Mouse (Mus musculus) layer of hippocampus, postnatal 14 days (tissue): ENCODE data around the gene Scfd2. TPM values are rescaled to one million over a fixed set of nuclear protein-coding genes. Genes with fewer than 3 reads are reported as not detected.

Experiments
- DNase-seq, 2 experiments: peaks; one replicate each; pipeline ENCODE4 v3.0.0; 2021 to 2022; ENCODE audit warnings: low spot score in 2 of 2, mixed read lengths in 1 of 2
- total RNA-seq, 2 experiments: library from RNA; stranded (reverse); gene quantifications; 2 replicates each; pipeline ENCODE4 v1.2.3; 2021

Scfd2 gene
- total RNA-seq, 2 experiments from 2014 or later = 27.1 to 29.9 TPM

DNA sequence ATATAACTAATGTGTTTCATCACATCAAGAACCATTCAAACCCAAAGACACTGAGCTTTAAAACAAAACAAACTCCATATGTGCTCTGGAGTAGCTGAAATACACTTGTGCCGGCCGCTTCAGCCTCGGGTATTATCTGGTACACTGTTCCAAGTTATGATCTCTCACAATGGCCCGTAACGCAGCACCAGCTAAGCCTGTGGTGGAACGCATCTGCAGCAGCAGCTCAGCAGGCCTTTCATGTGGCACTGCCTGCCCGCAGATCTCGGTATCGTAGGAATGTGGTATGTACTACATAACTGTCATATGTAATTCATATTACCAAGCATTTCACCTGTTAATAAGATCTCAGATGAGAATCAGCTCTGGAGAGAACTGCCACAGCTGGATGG is 164.9 kb downstream of the Scfd2 start:
- DNase-seq = no peak

DNA sequence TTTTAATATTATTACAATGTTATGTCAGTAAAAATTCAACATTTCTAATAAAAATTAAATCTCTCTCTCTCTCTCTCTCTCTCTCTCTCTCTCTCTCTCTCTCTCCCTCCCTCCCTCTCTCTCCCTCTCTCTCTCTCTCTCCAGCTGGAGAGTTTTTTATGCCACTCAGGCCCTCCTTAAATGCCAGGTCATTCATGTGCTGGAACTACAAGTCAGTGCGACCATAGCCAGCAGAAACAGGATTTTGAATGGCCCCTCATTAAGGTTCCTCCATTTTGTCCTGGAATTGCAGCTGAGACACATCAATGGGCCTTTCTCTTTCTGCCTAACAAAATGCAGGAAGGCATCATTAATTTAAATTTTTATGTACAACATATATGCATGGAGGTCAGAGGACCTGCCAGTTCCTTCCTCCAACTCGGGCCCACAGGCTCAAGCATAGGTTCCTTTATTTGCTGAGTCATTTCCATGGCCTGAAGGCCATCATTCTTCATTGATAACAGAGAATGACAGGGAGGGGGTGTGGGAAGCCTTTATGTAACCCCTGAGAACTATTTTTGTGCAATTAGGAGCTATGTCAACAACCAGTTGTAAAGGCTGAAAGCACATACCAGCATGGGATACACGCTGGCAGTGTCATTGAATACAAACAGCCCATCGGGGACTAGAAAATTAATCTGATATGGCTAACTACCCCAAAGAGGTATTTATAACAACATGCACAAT is 165.4 kb downstream of the Scfd2 start:
- DNase-seq = no peak

DNA sequence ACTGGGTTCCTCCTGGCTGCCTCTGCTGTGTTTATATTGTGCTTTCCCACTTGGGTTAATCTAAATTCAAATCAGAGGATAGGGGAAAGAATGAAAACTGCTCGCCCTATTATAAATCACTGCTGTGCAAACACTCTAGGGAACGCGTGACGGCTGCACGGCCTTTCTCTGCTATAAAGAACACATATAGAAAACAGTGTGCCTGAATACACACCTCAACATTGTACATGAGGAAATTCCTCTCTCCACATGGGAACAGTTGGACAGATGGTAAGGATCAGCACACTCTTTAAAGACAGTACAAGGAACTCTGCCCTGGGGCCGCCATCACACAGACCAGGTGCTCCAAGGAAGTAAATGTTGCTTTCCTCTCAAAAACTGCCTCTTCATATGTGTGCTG is 166.2 kb downstream of the Scfd2 start:
- no peak for DNase-seq

DNA sequence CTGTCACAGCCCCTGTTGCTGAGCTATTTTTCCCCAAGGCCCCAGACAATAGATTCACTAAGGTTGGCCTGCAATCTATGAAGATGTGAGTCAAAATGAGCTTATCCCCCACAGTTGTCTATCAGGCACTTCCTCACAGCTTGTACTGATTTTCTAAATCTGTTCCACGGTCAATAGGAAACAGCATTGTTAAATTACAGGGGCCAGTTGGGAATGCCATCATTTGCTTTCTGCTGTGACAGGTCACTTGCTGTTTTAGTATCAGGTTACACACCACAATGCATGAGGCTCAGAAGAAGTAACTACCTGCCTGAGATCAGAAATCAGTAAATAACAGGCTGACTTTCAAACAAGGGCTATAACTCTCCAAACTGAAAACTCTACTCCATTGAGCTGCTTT is 168.3 kb downstream of the Scfd2 start:
- no peak for DNase-seq

DNA sequence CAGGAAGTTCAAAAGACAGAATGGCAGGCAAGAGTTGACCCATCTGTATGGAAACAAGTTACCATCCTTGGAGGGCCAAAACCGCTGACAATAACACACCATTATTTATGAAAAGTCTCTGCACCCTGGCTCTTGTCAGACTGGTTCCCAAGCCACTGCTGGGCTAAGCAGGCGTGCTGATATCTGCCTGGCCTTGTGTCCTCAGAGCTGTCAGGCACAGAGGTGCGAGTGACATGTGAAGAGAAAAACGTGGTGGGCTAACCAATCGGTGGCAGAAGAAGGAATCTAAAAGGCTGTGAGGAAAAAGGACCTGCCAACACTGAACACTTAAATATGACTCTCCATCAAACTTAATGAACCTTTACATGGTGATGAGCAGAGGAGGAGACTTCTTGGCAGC is 170.0 kb downstream of the Scfd2 start:
- DNase-seq = no peak

DNA sequence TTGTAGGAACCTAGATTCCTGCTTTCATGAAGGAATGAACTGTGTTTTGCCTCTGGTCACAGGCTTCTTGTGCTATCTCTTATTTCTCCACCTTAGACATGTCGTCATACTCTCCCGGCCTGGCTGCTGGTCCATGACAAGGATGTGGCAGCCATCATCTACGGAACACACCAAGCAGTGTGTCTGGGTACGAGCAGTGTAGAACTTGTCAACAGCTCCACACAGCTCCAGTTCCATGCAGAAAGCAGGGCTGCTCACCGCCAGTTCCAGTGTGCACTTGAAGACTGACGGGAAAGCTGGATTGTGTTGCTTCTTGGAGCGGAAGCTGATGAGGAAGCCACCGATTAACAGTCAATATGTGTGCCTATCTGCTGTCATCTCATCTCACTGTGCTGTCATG is 173.5 kb downstream of the Scfd2 start:
- DNase-seq = no peak

DNA sequence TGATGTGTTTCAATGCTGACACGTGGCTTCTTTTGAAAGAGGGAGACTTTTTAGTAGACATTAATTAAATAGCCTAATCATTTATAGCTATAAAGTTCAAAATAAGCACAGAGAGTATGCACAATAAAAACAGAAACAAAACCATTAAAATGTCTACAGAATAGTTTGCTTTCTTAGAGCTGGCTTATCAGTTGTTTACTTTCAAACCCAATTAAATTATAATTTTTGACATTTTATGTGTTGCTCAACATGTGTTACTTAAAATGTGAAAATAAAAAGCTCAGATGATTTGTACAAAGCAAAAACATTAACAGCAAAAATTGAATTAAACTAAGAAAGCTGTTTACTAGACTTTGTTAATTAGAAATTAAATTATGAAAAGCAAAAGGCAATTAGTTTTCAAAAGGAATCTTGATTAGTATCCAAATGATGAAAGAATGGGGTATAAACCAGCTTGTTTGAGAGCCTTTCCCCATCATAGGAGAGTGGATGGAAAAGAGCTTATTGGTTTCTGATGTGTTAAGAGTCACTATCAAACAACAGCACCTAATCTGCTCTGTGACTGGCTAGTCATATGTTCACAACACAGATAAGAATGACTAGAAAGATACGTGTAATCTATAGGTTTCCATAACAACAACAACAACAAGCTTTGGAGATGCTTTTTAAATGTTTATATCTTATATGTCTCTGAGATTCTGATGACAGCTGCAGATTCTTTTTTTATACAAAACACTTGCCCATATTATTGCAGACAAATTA is 176.0 kb downstream of the Scfd2 start:
- no peak for DNase-seq

DNA sequence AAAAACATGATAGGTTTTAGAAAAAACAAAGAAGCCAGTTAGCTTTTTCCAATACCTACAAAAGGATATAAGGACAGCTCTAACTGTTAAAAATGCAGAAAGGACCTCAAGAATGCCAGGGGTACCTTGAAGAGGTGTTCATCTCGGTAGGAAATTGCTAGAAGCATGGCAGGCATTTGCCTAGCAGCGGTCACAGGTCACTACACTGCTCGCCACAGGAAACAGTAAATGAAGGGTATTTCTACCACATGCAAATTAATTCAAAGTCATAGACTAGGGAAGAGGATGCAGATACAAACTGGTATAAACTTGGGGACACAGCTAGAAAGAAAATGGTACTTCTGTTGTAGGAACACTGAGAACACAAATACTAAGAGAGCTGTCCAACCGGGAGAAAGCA is 180.7 kb downstream of the Scfd2 start:
- DNase-seq = no peak

DNA sequence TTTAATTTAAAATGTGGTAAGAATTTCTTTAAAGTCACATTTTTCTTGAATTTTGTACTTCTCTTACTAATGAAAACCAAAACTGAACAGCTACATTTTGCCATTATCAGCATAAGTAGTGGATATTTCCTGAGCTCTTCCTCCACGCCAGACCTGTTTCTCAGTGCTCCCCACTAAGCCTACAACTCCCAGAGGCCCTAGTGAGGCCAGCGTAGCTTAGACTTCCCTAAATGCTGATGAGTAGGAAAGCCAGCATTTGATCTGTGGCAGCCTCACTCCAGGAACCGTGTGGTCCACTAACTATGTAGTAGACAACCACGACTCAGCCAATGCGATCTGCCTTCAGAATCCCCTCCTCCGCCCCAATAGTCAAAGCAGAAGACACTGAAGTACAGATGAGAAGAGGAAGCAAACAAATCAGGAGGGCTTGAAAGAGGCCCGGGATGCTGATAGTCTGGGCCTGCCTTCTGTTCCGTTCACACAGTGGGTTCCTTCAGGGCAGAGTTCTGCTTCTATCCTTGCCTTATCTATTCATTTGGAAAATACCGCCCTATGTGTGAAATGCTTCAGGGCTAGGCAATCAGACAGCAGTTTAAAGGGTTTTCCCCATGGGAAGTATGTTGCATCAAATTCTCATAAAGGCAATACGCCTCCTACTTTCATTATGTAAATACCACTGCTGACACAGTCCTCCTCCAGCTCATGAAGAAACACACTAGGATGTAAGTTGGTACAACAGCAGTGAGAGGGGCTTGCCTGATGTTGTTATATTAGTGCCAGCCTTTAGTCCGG is 183.3 kb downstream of the Scfd2 start:
- no peak for DNase-seq

DNA sequence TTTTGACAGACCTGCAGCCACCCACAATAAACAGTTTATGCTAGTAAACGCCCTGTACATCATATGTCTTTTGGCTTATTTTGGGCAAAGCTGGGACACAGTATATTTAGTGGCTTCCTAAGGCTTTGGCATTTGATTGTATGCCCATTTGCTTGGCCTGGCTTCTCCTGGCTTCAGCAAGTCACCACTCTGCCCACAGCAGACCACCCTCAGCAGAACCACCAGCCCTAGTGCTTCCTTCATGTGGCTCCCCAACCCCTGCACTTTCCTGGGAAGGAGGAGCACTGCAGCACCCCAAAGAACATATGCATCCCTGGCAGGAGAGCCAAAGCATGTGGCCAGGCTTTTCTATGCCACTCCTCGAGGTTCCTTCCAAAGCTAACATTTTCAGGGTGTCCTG is 188.5 kb downstream of the Scfd2 start:
- DNase-seq = no peak

DNA sequence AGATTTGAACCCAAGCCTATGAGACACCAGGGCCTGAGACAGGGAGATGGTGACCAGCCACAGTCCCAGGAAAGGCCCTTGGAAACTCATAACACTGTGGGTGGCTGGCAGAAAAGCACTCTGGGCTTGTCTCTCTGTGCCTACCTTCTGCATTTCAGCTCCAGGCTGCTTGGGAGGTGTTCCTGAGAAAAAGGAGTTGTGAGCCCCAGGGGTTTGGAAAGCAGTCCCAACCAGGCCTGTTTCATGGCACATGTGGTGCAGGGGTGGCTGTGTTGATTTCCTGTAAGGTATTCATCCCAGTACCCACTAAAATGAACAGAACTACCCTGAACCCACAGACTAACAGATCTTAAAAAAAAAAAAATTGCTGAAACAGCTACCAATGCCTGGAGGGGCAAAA is 189.0 kb downstream of the Scfd2 start:
- DNase-seq = no peak

DNA sequence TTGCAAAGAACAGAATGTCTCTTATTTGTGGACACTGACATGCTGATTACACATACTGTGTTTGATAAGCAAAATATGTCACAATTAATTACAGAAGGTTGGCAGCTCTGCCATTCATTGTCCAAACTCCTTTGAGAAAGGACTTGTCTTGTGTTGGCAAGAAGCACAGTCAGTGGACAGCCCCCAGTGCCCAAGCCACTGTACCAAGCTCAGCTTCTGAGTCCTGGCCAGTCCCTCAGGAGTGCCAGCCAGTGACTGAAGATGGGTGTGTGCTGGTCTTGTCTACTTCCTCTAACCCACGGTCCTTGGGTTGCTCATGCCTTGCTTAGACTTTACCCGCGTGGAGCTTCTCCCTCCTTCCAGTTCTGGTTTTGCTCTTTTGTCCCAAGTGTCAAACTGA is 194.1 kb downstream of the Scfd2 start:
- no peak for DNase-seq

DNA sequence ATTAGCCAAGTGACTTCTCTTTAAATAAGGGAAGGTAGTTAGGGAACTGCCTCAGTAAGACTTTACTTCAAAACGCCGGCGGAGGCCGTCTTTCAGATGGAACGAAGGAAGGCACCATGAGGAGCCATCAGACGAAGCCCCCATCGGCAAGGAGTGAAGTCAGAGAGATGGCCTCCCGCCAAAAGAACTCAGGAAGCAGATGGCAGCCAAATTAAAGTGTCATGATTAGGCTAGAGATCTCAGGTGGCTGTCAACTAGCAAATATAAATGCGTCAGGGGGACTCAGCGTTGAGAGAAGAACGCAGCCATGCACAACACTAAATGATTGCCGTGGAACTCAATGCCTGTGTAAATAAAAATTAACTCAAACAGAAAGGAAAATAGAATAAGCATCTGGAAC is 194.8 kb downstream of the Scfd2 start:
- peak in 1 of 2 experiments; percentile 19 for DNase-seq

DNA sequence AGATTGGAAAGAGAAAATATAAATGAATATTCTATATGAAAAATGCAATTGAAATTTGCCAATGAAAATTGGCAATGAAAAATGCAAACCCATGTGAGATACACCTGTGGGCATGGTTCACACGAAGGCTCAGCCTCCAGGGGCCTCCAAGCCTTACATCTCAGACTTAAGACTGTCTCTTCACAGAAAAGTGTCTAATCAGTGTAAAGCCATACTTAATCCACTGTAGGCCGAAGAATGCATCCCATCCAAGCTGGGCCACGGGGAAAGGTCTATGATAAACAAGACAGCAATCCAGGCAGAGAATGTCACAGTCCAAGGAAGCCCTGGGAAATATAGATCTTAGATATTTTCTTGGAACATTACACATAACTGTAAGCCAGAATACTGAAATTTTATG is 198.3 kb downstream of the Scfd2 start:
- no peak for DNase-seq

DNA sequence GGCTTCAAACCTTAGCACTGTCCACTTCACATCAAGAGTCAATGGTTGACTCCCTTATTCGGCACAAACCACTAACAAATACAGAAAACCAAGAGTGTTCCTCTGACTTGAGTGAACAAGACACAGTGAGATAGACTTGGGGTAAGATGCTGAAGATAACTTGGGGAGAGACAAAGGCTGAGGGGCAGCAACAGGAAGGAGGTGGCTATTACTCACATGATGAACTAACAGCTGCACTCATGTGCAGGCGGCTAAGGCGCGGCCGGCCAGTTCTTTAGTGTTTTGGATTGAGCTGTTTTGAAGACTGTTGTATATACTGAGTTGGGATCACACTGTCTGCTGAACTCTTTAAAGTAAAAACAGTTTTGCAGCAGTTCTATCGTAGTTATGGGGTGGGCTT is 205.3 kb downstream of the Scfd2 start:
- no peak for DNase-seq

DNA sequence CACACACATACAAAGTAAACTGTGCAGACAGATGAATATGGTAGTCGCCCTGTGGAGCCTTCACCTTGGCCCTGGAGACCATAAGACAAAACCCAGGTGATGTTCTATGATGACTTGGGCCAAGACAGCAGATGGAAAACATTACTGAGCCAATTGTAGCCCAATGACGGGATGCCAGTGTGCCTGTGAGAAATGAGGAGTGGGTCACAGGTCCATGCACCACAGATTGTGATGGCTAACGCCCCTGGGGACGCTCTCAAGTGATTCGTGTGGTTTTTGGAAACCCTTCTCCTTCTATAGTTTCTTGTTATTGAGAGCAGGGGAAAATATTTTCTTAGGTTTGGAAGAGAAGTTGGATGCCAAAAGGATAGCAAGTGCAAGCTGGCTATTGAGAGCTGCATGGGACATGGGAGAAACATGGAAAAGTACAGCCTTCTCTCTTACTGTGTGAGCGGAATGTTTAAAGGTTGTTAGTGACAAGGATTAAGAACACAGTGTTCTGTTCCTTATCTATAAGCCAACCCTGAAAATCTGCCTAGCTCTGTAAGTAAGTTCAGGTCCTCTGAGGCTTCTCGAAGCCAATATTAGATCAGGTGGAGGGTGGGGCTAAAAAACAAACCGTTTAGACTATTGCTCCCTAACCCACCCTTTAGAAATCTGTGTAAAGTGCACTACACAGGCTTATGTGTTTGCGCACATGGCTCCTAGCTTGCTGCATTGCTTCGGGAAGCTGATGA is 210.4 kb downstream of the Scfd2 start:
- no peak for DNase-seq

DNA sequence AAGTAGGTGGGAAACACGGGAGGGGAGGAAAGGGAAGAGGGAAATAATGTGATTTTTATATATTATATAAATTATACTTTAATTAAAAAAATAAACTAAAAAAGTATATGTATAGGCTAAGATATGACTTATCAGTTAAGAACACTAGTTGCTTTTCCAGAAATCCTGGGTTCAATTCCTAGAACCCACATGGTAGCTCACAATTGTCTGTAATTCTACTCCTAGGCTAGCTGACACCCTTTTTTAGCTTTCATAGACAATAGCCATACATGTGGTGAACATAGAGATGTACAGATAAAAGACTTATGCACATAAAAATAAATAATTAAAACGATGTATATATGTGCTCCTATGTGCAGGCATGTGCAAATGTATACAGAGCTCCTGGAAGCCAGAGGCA is 212.0 kb downstream of the Scfd2 start:
- DNase-seq = no peak

DNA sequence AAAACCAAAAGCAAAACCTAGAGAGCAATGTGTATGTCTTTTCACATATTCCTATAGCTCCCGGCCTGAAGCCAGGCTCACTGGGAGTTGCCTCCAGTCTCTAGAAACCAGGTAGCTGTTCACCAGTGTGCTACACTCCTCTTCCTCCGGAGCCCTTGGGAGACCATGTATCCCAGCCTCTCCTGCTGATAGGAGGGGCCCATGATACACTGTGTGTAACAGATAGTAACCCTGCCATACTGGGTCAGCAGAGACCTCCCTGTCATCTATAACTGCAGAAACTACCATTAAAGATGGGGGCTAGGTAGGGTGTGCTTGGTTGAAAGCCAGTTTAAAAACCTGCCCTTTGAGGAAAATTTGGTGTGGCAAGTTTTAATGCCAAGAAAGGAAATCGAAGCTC is 214.4 kb downstream of the Scfd2 start:
- DNase-seq = no peak

DNA sequence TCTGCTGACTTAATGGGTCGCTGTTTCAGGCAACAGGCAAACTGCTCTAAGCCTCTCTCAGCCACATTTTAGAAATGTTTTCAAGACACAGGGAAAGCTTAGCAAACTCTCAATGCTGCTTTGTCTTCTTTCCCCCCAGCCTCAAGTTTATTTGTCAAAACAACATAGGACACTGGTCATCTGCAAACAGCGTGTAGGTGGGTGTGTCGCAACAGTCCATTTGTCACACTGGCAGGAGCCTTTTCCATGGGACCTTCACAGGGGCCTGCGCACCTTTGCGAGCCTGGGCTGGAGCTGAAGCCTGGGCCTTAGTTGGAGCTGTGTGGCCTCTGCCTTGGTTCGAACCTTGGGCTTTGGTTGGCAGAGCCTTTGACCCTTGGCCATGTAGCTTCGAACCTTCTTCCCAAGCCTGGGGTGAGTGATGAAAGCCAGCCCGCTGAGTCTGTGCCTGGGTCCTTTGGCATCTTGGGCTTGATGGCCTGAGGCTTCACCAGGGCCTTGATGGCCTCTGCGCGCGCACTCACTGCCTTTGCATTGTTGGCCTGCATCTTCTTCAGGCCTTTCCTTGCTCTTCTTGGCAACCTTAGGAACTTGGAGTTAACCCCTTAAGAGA is 215.1 kb downstream of the Scfd2 start:
- no peak for DNase-seq

DNA sequence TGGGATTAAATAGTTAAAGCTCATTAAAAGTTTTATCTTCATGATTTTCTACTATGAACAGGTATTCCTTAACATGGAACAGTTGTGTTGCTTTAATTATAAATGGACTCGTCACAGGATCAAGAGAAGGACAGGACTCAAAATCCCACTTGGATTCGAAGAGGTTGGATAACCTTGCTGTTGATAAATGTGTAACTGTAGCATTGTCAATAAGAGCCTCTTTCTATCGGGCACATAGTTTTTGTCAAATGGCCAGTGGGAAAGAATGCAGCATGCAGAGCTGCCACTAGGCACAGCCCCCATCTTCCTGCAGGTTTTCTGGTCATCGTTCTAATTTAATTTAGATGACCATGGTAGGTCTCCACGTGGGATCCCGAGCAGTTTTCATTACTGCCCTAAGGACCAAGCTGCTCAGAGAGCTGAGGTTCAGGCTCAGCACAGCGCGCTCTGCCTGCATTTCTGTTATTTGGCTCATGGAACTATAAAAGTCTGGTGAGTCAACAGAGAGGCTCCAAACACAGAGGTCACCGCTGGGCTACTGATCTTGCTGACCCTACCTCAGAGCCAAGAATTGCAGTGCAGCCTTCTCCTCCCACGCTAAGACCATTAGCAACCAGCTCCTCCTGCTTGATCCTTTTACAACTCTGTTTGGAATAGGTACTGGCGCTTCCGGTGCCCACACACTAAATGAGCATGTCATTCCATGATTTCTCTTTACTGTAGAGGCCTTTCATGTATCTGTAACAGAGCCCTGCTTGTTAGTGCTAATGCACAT is 215.9 kb downstream of the Scfd2 start:
- DNase-seq = no peak
